Comparison of ENCODE assay signal across 8 mouse cellular contexts in the genomic region with DNA sequence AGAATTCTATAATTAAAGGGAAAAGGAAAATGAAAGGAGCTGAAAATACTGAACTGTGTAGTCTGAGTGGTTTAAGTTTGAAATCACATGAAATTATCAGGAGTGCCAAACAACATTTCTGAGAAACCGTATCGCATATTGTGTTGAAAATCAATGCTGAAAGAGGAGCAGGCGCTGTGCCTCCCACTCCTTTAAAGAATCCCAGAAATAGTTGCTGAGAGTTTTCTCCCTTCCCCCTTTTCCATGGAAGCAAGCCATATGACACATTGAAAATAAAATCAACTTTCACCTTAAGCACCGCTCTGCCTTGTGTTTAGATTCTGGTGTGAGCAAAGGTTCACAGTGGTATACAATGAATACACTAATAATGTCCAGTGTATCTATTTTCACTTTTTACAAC. TPM values are rescaled to one million over a fixed set of nuclear protein-coding genes. Genes with fewer than 3 reads are reported as not detected.
DNase-seq lines count a peak whose midpoint lies in the region; ATAC-seq lines count a peak whose summit lies in the region.

No protein-coding gene starts in this region.

- 6% methylated on average over 4 of the region's 4 CpGs for WGBS in heart, embryonic 14.5 days
- 6% methylated on average over 4 of the region's 4 CpGs for WGBS in liver, embryonic 15.5 days (ENCODE audit: insufficient replicate concordance)

- no peaks in the 10 kb centered on the region for H3K36me3 ChIP-seq in heart, embryonic 14.5 days (ENCODE audit: control insufficient read depth, insufficient read depth, low read length)
- no peaks in the 10 kb centered on the region for H3K36me3 ChIP-seq in liver, embryonic 15.5 days (replicated peaks)

- DNase-seq in gastrocnemius, adult 18-20 months (ENCODE audit: low spot score): peak; percentile 15
- no peak for DNase-seq in gastrocnemius, postnatal 4 days (ENCODE audit: low spot score in 2 of 2)
- DNase-seq in NIH3T3 (ENCODE audit: low read depth): peak; percentile 53
- DNase-seq in thymus, adult 18-20 months: no peak
- DNase-seq in spleen, postnatal 36 days (ENCODE audit: low spot score in 2 of 2): no peak
- DNase-seq in gastrocnemius, postnatal 14 days: no peak

- H3K4me1 ChIP-seq in heart, embryonic 14.5 days (ENCODE audit: control insufficient read depth in 2 of 2, insufficient read depth in 2 of 2, low read length in 2 of 2): peaks cover 3 to 7% of the 10 kb centered on the region in 2 experiments; a peak in 3 of 4 replicates
- peaks cover 24% of the 10 kb centered on the region; the same call in 1 of the 2 replicates for H3K4me1 ChIP-seq in liver, embryonic 15.5 days (replicated peaks)

- no peaks in the 10 kb centered on the region for H3K27me3 ChIP-seq in heart, embryonic 14.5 days (ENCODE audit: control insufficient read depth, insufficient read depth, low read length)
- H3K27me3 ChIP-seq in liver, embryonic 15.5 days: peaks cover 28% of the 10 kb centered on the region

- H3K4me2 ChIP-seq in heart, embryonic 14.5 days (ENCODE audit: low read length): peak overlapping the region; percentile 72
- H3K4me2 ChIP-seq in liver, embryonic 15.5 days: peak overlapping the region; percentile 88

- H3K27ac ChIP-seq in heart, embryonic 14.5 days (replicated peaks in 1 of 2; ENCODE audit: control insufficient read depth in 1 of 2, insufficient read depth in 1 of 2, low read depth in 2 of 2, low read length in 2 of 2): peak overlapping the region in 1 of 2 experiments; percentile 90; a peak in 1 of 4 replicates
- H3K27ac ChIP-seq in liver, embryonic 15.5 days (replicated peaks): no peak overlapping the region

- peak overlapping the region; percentile 71 to 98; a peak in 3 of 4 replicates for H3K4me3 ChIP-seq in heart, embryonic 14.5 days (ENCODE audit: control insufficient read depth in 1 of 2, insufficient read depth in 1 of 2, low read depth in 1 of 2, low read length in 2 of 2)
- peak overlapping the region; percentile 77 for H3K4me3 ChIP-seq in liver, embryonic 15.5 days (replicated peaks)

- intact Hi-C loops in gastrocnemius, postnatal 14 days (cut with DNase I; ENCODE audit: low total_unique reads): loop anchor here (5.0 kb wide), 1 partner anchor 446 kb away; no protein-coding TSS in a partner anchor

- no peak for ATAC-seq in heart, embryonic 14.5 days (ENCODE audit: insufficient number of reproducible peaks, insufficient read depth, low FRiP score, low read depth)
- no peak for ATAC-seq in liver, embryonic 15.5 days (ENCODE audit: insufficient read depth)

- H3K9ac ChIP-seq in heart, embryonic 14.5 days (ENCODE audit: low read length): peak overlapping the region; percentile 82
- H3K9ac ChIP-seq in liver, embryonic 15.5 days: no peak overlapping the region; the same call in 1 of the 2 replicates

- H3K9me3 ChIP-seq in heart, embryonic 14.5 days (ENCODE audit: control insufficient read depth, low read length): no peaks in the 10 kb centered on the region
- no peaks in the 10 kb centered on the region for H3K9me3 ChIP-seq in liver, embryonic 15.5 days (replicated peaks)

RNA-seq across cellular contexts. Expression of gene Ikzf2, which starts 1.1 kb away (rescaled TPM):
- 10 to 100 TPM; 14.4 to 16.7 TPM for total RNA-seq in gastrocnemius, adult 18-20 months (2021)
- 1 to 10 TPM; 5.4 to 8.1 TPM for total RNA-seq in gastrocnemius, postnatal 4 days (2021)
- 2.5 and 3.3 TPM in 2 replicates for polyA plus RNA-seq in heart, embryonic 14.5 days (2014; fragmentation: Nextera tagmentation; extraction: Ambion mirVana)
- 0.40 and 0.45 TPM in 2 replicates for polyA plus RNA-seq in liver, embryonic 15.5 days (2015; fragmentation: Nextera tagmentation; extraction: Ambion mirVana)
- total RNA-seq in gastrocnemius, postnatal 14 days (2021): 1 to 10 TPM; 7.2 to 7.4 TPM

Comparison
In these comparisons a context has a peak if more than half of its experiments do, and no peak if none do; other contexts are left out.
1. DNase-seq: peak in gastrocnemius, adult 18-20 months (single experiment) and NIH3T3 (single experiment); none in gastrocnemius, postnatal 4 days (0 of 2), thymus, adult 18-20 months (0 of 2), spleen, postnatal 36 days (0 of 2) and gastrocnemius, postnatal 14 days (single experiment).